Mouse (Mus musculus) heart, postnatal 36 days (tissue): ENCODE results near the gene Mtnr1b. TPM values are rescaled to one million over a fixed set of nuclear protein-coding genes. Genes with fewer than 3 reads are reported as not detected.
A peak's percentile ranks its signal among the peaks of the same experiment; 100 is the strongest.

Source experiments
- DNase-seq, 2 experiments: peaks; one replicate each; pipeline ENCODE4 v3.0.0; 2021 to 2022
- intact Hi-C: fragments of 180-260 bp; cut with DNase I; formaldehyde crosslinking; loops from one replicate; pipeline ENCODE4 v1.15.1; 2025
- total RNA-seq, 2 experiments: library from RNA; stranded (reverse); gene quantifications; 2 replicates each; pipeline ENCODE4 v1.2.3; 2021

Mtnr1b gene
- total RNA-seq, 2 experiments from 2014 or later, result not detected

- intact Hi-C loops, result no loop called here
- peak; percentile 31 to 38 for DNase-seq
Measured at GRCm38 (mm10) chr9:15813002-15813911, 61.1 kb downstream of the Mtnr1b start.

- intact Hi-C loops, result no loop called here
- peak in 1 of 2 experiments; percentile 12 for DNase-seq
Measured at GRCm38 (mm10) chr9:15804296-15804695, 70.1 kb downstream of the Mtnr1b start.

GRCm38 (mm10) chr9:15802413-15803027 is 71.8 kb downstream of the Mtnr1b start:
- intact Hi-C loops, result no loop called here
- DNase-seq, result no peak

GRCm38 (mm10) chr9:15800402-15800801 is 74.0 kb downstream of the Mtnr1b start:
- DNase-seq, result no peak
- intact Hi-C loops, result no loop called here

- intact Hi-C loops, result no loop called here
- no peak for DNase-seq
Measured at GRCm38 (mm10) chr9:15794408-15794807, 79.9 kb downstream of the Mtnr1b start.

GRCm38 (mm10) chr9:15792076-15792475 is 82.3 kb downstream of the Mtnr1b start:
- DNase-seq, result no peak
- intact Hi-C loops, result no loop called here

- DNase-seq, result no peak
- intact Hi-C loops, result no loop called here
Measured at GRCm38 (mm10) chr9:15786610-15787009, 87.7 kb downstream of the Mtnr1b start.

GRCm38 (mm10) chr9:15786192-15786591 is 88.2 kb downstream of the Mtnr1b start:
- no peak for DNase-seq
- intact Hi-C loops, result no loop called here

GRCm38 (mm10) chr9:15781936-15782335 is 92.4 kb downstream of the Mtnr1b start:
- no peak for DNase-seq
- intact Hi-C loops, result no loop called here

GRCm38 (mm10) chr9:15774911-15775310 is 99.4 kb downstream of the Mtnr1b start:
- DNase-seq, result no peak
- intact Hi-C loops, result no loop called here

Other genes starting within 250 kb of the Mtnr1b start
- under 1 TPM in 1 of 2 experiments, not detected in 1; 0.08 TPM for gene Deup1, start 246.6 kb downstream of the Mtnr1b start, total RNA-seq
- 1 to 10 TPM; 6.4 to 9.3 TPM for gene Slc36a4, start 164.8 kb downstream of the Mtnr1b start, total RNA-seq